Mouse (Mus musculus) MEL (cell line): ENCODE measurements around the gene 4933402N03Rik.

Experiments used
- CHD1 ChIP-seq: IDR thresholded peaks from 2 replicates; pipeline ENCODE4 v1.6.1; 2012; ENCODE audit warnings: low read depth, mild to moderate bottlenecking, inconsistent platforms, low read length, improper control_type of control experiment
- CTCF ChIP-seq, 3 experiments: IDR thresholded peaks in 2 of 3; conservative IDR thresholded peaks in 1 of 3; 2 replicates each; pipeline ENCODE4 v1.5.1; 2011 to 2012; ENCODE audit warnings: low read length in 3 of 3, low read depth in 2 of 3, mild to moderate bottlenecking in 2 of 3, improper control_type of control experiment in 1 of 3, inconsistent platforms in 1 of 3, mixed read lengths in 1 of 3, moderate library complexity in 1 of 3; ENCODE audit not compliant: control insufficient read depth in 1 of 3, insufficient read depth in 1 of 3, poor library complexity in 1 of 3, severe bottlenecking in 1 of 3
- E2F4 ChIP-seq: IDR thresholded peaks from 2 replicates; pipeline ENCODE4 v1.6.1; 2011; ENCODE audit warnings: low read depth, low read length, improper control_type of control experiment, borderline replicate concordance
- ELF1 ChIP-seq: IDR thresholded peaks from 2 replicates; pipeline ENCODE4 v1.6.1; 2014; ENCODE audit warnings: low read depth, mild to moderate bottlenecking, inconsistent platforms, low read length, improper control_type of control experiment, moderate library complexity
- EP300 ChIP-seq, 2 experiments: IDR thresholded peaks; 2 replicates each; pipeline ENCODE4 v1.6.1; 2011; ENCODE audit warnings: improper control_type of control experiment in 2 of 2, low read length in 2 of 2, low read depth in 1 of 2, mild to moderate bottlenecking in 1 of 2
- HCFC1 ChIP-seq: IDR thresholded peaks from 2 replicates; pipeline ENCODE4 v1.6.1; 2012; ENCODE audit warnings: low read depth, mild to moderate bottlenecking, inconsistent platforms, low read length, improper control_type of control experiment, moderate library complexity
- MAFK ChIP-seq: IDR thresholded peaks from 2 replicates; pipeline ENCODE4 v1.6.1; 2011; ENCODE audit warnings: low read depth, mild to moderate bottlenecking, low read length, improper control_type of control experiment, borderline replicate concordance
- MAX ChIP-seq: IDR thresholded peaks from 2 replicates; pipeline ENCODE4 v1.6.1; 2011; ENCODE audit warnings: low read length, improper control_type of control experiment
- MXI1 ChIP-seq: IDR thresholded peaks from 2 replicates; pipeline ENCODE4 v1.6.1; 2011; ENCODE audit warnings: mild to moderate bottlenecking, low read depth, low read length, improper control_type of control experiment
- POLR2A ChIP-seq, 2 experiments: IDR thresholded peaks; 2 replicates each; pipeline ENCODE4 v1.6.1; 2011 to 2012; ENCODE audit warnings: low read length in 2 of 2, mild to moderate bottlenecking in 2 of 2, control low read depth in 1 of 2, improper control_type of control experiment in 1 of 2, low read depth in 1 of 2, moderate library complexity in 1 of 2; ENCODE audit not compliant: control insufficient read depth in 1 of 2, insufficient read depth in 1 of 2, poor library complexity in 1 of 2
- POLR2AphosphoS2 ChIP-seq: IDR thresholded peaks from 2 replicates; pipeline ENCODE4 v1.6.1; 2011; ENCODE audit warnings: low read length, improper control_type of control experiment
- RAD21 ChIP-seq: IDR thresholded peaks from 2 replicates; pipeline ENCODE4 v1.6.1; 2011; ENCODE audit warnings: mild to moderate bottlenecking, low read depth, low read length, improper control_type of control experiment
- SMC3 ChIP-seq: IDR thresholded peaks from 2 replicates; pipeline ENCODE4 v1.6.1; 2011; ENCODE audit warnings: low read depth, low read length, improper control_type of control experiment
- USF2 ChIP-seq, 2 experiments: IDR thresholded peaks; 2 replicates each; pipeline ENCODE4 v1.6.1; 2011 to 2012; ENCODE audit warnings: improper control_type of control experiment in 2 of 2, low read length in 2 of 2, borderline replicate concordance in 1 of 2, inconsistent platforms in 1 of 2, low read depth in 1 of 2, mild to moderate bottlenecking in 1 of 2; ENCODE audit not compliant: insufficient read depth in 1 of 2

DNA sequence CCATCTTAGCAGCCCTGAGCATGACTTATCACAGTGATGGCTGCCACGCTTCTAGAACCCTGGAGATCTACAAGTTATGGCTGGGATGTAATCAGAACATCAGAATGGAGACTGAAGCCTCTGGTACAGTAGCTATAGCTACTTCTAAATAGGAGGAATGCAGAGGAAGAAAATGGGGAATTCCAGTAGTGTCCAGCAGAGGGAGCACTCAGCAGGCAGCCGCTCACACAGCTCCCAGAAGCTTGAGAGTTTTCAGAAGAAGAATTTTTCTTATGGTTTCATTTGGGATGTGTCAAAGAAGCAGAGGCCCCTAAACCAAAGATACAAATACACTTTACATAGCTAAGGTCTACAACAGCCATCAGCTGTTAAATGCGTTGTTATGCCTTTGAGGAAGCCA, 33.6 kb downstream of the 4933402N03Rik start:
- TF ChIP-seq E2F4: no peak
- TF ChIP-seq CTCF (IDR thresholded peaks at IDR 0.05 in 2 of 3, conservative IDR thresholded peaks at IDR 0.05 in 1 of 3; ENCODE audit: control insufficient read depth in 1 of 3, insufficient read depth in 1 of 3, low read depth in 2 of 3, low read length in 3 of 3, poor library complexity in 1 of 3, severe bottlenecking in 1 of 3): peak; percentile 52 to 65 (median 57)
- no peak for TF ChIP-seq EP300 (IDR thresholded peaks at IDR 0.05; ENCODE audit: low read depth in 1 of 2, low read length in 2 of 2)
- TF ChIP-seq POLR2AphosphoS2: no peak
- no peak for TF ChIP-seq HCFC1
- TF ChIP-seq RAD21: peak; percentile 30
- TF ChIP-seq POLR2A (IDR thresholded peaks at IDR 0.05; ENCODE audit: control insufficient read depth in 1 of 2, insufficient read depth in 1 of 2, low read depth in 1 of 2, low read length in 2 of 2, poor library complexity in 1 of 2): no peak
- no peak for TF ChIP-seq MAFK
- TF ChIP-seq MAX: no peak
- TF ChIP-seq CHD1: no peak
- no peak for TF ChIP-seq USF2 (IDR thresholded peaks at IDR 0.05; ENCODE audit: borderline replicate concordance in 1 of 2, insufficient read depth in 1 of 2, low read depth in 1 of 2, low read length in 2 of 2)
- no peak for TF ChIP-seq ELF1
- no peak for TF ChIP-seq MXI1
- peak; percentile 59 for TF ChIP-seq SMC3
